Mouse (Mus musculus) hindbrain, embryonic 15.5 days (tissue): ENCODE measurements at regions not wholly inside any gene's neighbourhood (a gene's known extent, or its start where the extent isn't known, plus 50 kb on each side); places are given as distances from the start of the nearest gene placed in this dataset.

Experiments used
- ATAC-seq: fragments of 200-750 bp; cut with Nextera tagmentation; 2 replicates; pipeline ENCODE4 v1.8.0; 2017; ENCODE audit warnings: low read depth, moderate number of reproducible peaks, moderate TSS enrichment; ENCODE audit not compliant: low FRiP score
- H3K27ac ChIP-seq: fragments of 300-500 bp; sonication (generic); replicated peaks from 2 replicates; pipeline ENCODE4 v1.5.1; 2015; ENCODE audit warnings: mild to moderate bottlenecking, inconsistent platforms
- H3K27me3 ChIP-seq: fragments of 300-500 bp; sonication (generic); 2 replicates; pipeline ENCODE4 v1.6.1; 2015; ENCODE audit warnings: control low read depth, inconsistent platforms
- H3K36me3 ChIP-seq: fragments of 300-500 bp; sonication (generic); 2 replicates; pipeline ENCODE4 v1.6.1; 2015; ENCODE audit warnings: control low read depth, inconsistent platforms
- H3K4me1 ChIP-seq: fragments of 300-500 bp; sonication (generic); replicated peaks from 2 replicates; pipeline ENCODE4 v1.6.1; 2015; ENCODE audit warnings: control low read depth, inconsistent platforms
- H3K4me2 ChIP-seq: fragments of 300-500 bp; sonication (generic); 2 replicates; pipeline ENCODE4 v1.6.1; 2015; ENCODE audit warnings: moderate library complexity, mild to moderate bottlenecking, inconsistent platforms
- H3K4me3 ChIP-seq: fragments of 300-500 bp; sonication (generic); 2 replicates; pipeline ENCODE4 v1.5.1; 2015; ENCODE audit warnings: mild to moderate bottlenecking, inconsistent platforms
- H3K9ac ChIP-seq: fragments of 300-500 bp; sonication (generic); 2 replicates; pipeline ENCODE4 v1.6.1; 2015; ENCODE audit warnings: inconsistent platforms
- H3K9me3 ChIP-seq: fragments of 300-500 bp; sonication (generic); 2 replicates; pipeline ENCODE4 v1.6.1; 2016; ENCODE audit warnings: control low read depth, inconsistent platforms
- WGBS: fragments of 180-500 bp; shearing (Covaris S2); methylation state at CpG from one replicate; pipeline ENCODE4 v1.1.7; 2015; 5-methylcytosine and 5-hydroxymethylcytosine counted together

- Histone ChIP-seq H3K4me3 (no peak overlapping the region), H3K9me3 (no peaks in the 10 kb centered on the region), H3K9ac (no peak overlapping the region), H3K36me3 (no peaks in the 10 kb centered on the region), H3K4me2 (peak overlapping the region; percentile 47; the same call in 1 of the 2 replicates), H3K4me1 (peaks cover 33% of the 10 kb centered on the region), H3K27me3 (peaks cover 18% of the 10 kb centered on the region; the same call in 1 of the 2 replicates), H3K27ac (no peak overlapping the region; the same call in 1 of the 2 replicates)
- 14% methylated on average over 4 of the region's 4 CpGs for WGBS
- no peak for ATAC-seq
Observed at GRCm38 (mm10) chr5:139598715-139599114, 55.4 kb downstream of the Uncx start.

GRCm38 (mm10) chr5:139599191-139599937 is 56.1 kb downstream of the Uncx start:
- peaks cover 18% of the 10 kb centered on the region; the same call in 1 of the 2 replicates for H3K27me3 ChIP-seq

GRCm38 (mm10) chr5:139600213-139600612 is 56.9 kb downstream of the Uncx start:
- peaks cover 18% of the 10 kb centered on the region; the same call in 1 of the 2 replicates for H3K27me3 ChIP-seq
- 0 out of 2 replicates have a peak overlapping the region, but pooled peaks have one; percentile 47 for H3K4me2 ChIP-seq
- no peak overlapping the region for H3K27ac ChIP-seq
- H3K36me3 ChIP-seq = no peaks in the 10 kb centered on the region
- H3K4me3 ChIP-seq = no peak overlapping the region
- WGBS = 3% methylated on average over 15 of the region's 15 CpGs
- H3K9me3 ChIP-seq = no peaks in the 10 kb centered on the region
- H3K9ac ChIP-seq = no peak overlapping the region
- peaks cover 24% of the 10 kb centered on the region for H3K4me1 ChIP-seq
- ATAC-seq = no peak

More at GRCm38 (mm10) chr5:139599191-139599937, 56.1 kb downstream of the Uncx start:
- Histone ChIP-seq H3K4me3 (no peak overlapping the region), H3K27ac (peak overlapping the region; percentile 70), H3K4me1 (peaks cover 29% of the 10 kb centered on the region), H3K9ac (0 out of 2 replicates have a peak overlapping the region, but pooled peaks have one; percentile 15), H3K36me3 (no peaks in the 10 kb centered on the region), H3K9me3 (no peaks in the 10 kb centered on the region), H3K4me2 (peak overlapping the region; percentile 47)
- under 1% methylated on average over 25 of the region's 25 CpGs for WGBS
- 0 out of 2 replicates have a peak, but pooled peaks have one; percentile 32 for ATAC-seq

- WGBS = 81% methylated on average over 4 of the region's 4 CpGs
Observed at GRCm38 (mm10) chr5:139602860-139603259, 59.6 kb downstream of the Uncx start.

GRCm38 (mm10) chr5:139603535-139603934 is 60.2 kb downstream of the Uncx start:
- H3K27me3 ChIP-seq = peaks cover 18% of the 10 kb centered on the region; the same call in 1 of the 2 replicates
- peaks cover 19% of the 10 kb centered on the region for H3K4me1 ChIP-seq
- ATAC-seq = no peak
- no peak overlapping the region for H3K9ac ChIP-seq
- no peak overlapping the region for H3K4me3 ChIP-seq
- H3K9me3 ChIP-seq = no peaks in the 10 kb centered on the region
- 33% methylated on average over 4 of the region's 4 CpGs for WGBS
- H3K36me3 ChIP-seq = no peaks in the 10 kb centered on the region
- no peak overlapping the region for H3K27ac ChIP-seq
- no peak overlapping the region for H3K4me2 ChIP-seq

More at GRCm38 (mm10) chr5:139602860-139603259, 59.6 kb downstream of the Uncx start:
- H3K4me1 ChIP-seq = peaks cover 24% of the 10 kb centered on the region
- no peak overlapping the region for H3K27ac ChIP-seq
- peaks cover 18% of the 10 kb centered on the region; the same call in 1 of the 2 replicates for H3K27me3 ChIP-seq
- no peaks in the 10 kb centered on the region for H3K36me3 ChIP-seq
- H3K9ac ChIP-seq = no peak overlapping the region
- no peak overlapping the region for H3K4me3 ChIP-seq
- no peaks in the 10 kb centered on the region for H3K9me3 ChIP-seq
- no peak overlapping the region for H3K4me2 ChIP-seq
- no peak for ATAC-seq

- 58% methylated on average over 4 of the region's 4 CpGs for WGBS
- no peak overlapping the region for H3K27ac ChIP-seq
- H3K27me3 ChIP-seq = peaks cover 16% of the 10 kb centered on the region; the same call in 1 of the 2 replicates
- no peak overlapping the region for H3K4me3 ChIP-seq
- no peak overlapping the region for H3K4me2 ChIP-seq
- ATAC-seq = no peak
- H3K9ac ChIP-seq = no peak overlapping the region
- H3K9me3 ChIP-seq = no peaks in the 10 kb centered on the region
- peaks cover 11% of the 10 kb centered on the region for H3K4me1 ChIP-seq
- no peaks in the 10 kb centered on the region for H3K36me3 ChIP-seq
Observed at GRCm38 (mm10) chr5:139604327-139604726, 61.0 kb downstream of the Uncx start.

GRCm38 (mm10) chr5:139610610-139611520 is 67.6 kb downstream of the Uncx start:
- Histone ChIP-seq H3K27me3 (no peaks in the 10 kb centered on the region), H3K36me3 (no peaks in the 10 kb centered on the region), H3K9ac (no peak overlapping the region), H3K4me2 (no peak overlapping the region), H3K4me3 (no peak overlapping the region), H3K27ac (peak overlapping the region; percentile 69), H3K4me1 (peaks cover 16% of the 10 kb centered on the region), H3K9me3 (no peaks in the 10 kb centered on the region)
- WGBS = 37% methylated on average over 28 of the region's 28 CpGs
- ATAC-seq = peak; percentile 70

GRCm38 (mm10) chr5:139612224-139612623 is 68.9 kb downstream of the Uncx start:
- Histone ChIP-seq H3K9me3 (no peaks in the 10 kb centered on the region), H3K4me2 (no peak overlapping the region), H3K36me3 (no peaks in the 10 kb centered on the region), H3K4me1 (peaks cover 16% of the 10 kb centered on the region), H3K27me3 (no peaks in the 10 kb centered on the region; the same call in 1 of the 2 replicates), H3K9ac (no peak overlapping the region), H3K4me3 (no peak overlapping the region), H3K27ac (no peak overlapping the region)
- ATAC-seq = no peak
- WGBS = 64% methylated on average over 5 of the region's 5 CpGs

- ATAC-seq = no peak
- 69% methylated on average over 6 of the region's 6 CpGs for WGBS
- no peak overlapping the region for H3K9ac ChIP-seq
Observed at GRCm38 (mm10) chr5:139612676-139613075, 69.4 kb downstream of the Uncx start.

GRCm38 (mm10) chr5:139613601-139614000 is 70.3 kb downstream of the Uncx start:
- no peak for ATAC-seq
- H3K27ac ChIP-seq = peak overlapping the region; percentile 34; the same call in 1 of the 2 replicates
- WGBS = 62% methylated on average over 5 of the region's 5 CpGs

More at GRCm38 (mm10) chr5:139612676-139613075, 69.4 kb downstream of the Uncx start:
- no peak overlapping the region for H3K4me3 ChIP-seq
- peaks cover 16% of the 10 kb centered on the region for H3K4me1 ChIP-seq
- H3K36me3 ChIP-seq = no peaks in the 10 kb centered on the region
- no peak overlapping the region for H3K4me2 ChIP-seq
- H3K9me3 ChIP-seq = no peaks in the 10 kb centered on the region
- H3K27me3 ChIP-seq = no peaks in the 10 kb centered on the region; the same call in 1 of the 2 replicates
- no peak overlapping the region for H3K27ac ChIP-seq

GRCm38 (mm10) chr5:139619301-139620161 is 76.2 kb downstream of the Uncx start:
- no peak overlapping the region; the same call in 1 of the 2 replicates for H3K27ac ChIP-seq
- H3K4me3 ChIP-seq = no peak overlapping the region
- H3K36me3 ChIP-seq = no peaks in the 10 kb centered on the region
- peaks cover 14% of the 10 kb centered on the region for H3K4me1 ChIP-seq
- WGBS = 9% methylated on average over 36 of the region's 36 CpGs
- no peaks in the 10 kb centered on the region for H3K9me3 ChIP-seq
- peak overlapping the region; percentile 38 for H3K4me2 ChIP-seq
- ATAC-seq = peak; percentile 36; the same call in 1 of the 2 replicates
- H3K9ac ChIP-seq = 0 out of 2 replicates have a peak overlapping the region, but pooled peaks have one; percentile 1
- peaks cover 9% of the 10 kb centered on the region; the same call in 1 of the 2 replicates for H3K27me3 ChIP-seq

More at GRCm38 (mm10) chr5:139613601-139614000, 70.3 kb downstream of the Uncx start:
- Histone ChIP-seq H3K36me3 (no peaks in the 10 kb centered on the region), H3K4me3 (no peak overlapping the region), H3K4me2 (no peak overlapping the region), H3K9ac (no peak overlapping the region), H3K27me3 (no peaks in the 10 kb centered on the region; the same call in 1 of the 2 replicates), H3K9me3 (no peaks in the 10 kb centered on the region), H3K4me1 (peaks cover 16% of the 10 kb centered on the region)
